Mouse (Mus musculus) heart, postnatal 10 days (tissue): ENCODE measurements around the gene Cacnb4. TPM values are rescaled to one million over a fixed set of nuclear protein-coding genes. Genes with fewer than 3 reads are reported as not detected.

Experiments
- DNase-seq, 2 experiments: peaks; one replicate each; pipeline ENCODE4 v3.0.0; 2021
- intact Hi-C: fragments of 180-260 bp; cut with DNase I; formaldehyde crosslinking; loops from one replicate; pipeline ENCODE4 v1.15.1; 2025
- total RNA-seq, 2 experiments: library from RNA; stranded (reverse); gene quantifications; 2 replicates each; pipeline ENCODE4 v1.2.3; 2021

Cacnb4 gene
- total RNA-seq, 2 experiments from 2014 or later: 0.74 to 0.96 TPM

GRCm38 (mm10) chr2:52435919-52436632 lies 240.6 kb downstream of the Cacnb4 start:
- intact Hi-C loops: no loop called here
- DNase-seq: no peak

GRCm38 (mm10) chr2:52433365-52433764 lies 243.3 kb downstream of the Cacnb4 start:
- DNase-seq: peak; percentile 36 to 45
- intact Hi-C loops: no loop called here

DNA sequence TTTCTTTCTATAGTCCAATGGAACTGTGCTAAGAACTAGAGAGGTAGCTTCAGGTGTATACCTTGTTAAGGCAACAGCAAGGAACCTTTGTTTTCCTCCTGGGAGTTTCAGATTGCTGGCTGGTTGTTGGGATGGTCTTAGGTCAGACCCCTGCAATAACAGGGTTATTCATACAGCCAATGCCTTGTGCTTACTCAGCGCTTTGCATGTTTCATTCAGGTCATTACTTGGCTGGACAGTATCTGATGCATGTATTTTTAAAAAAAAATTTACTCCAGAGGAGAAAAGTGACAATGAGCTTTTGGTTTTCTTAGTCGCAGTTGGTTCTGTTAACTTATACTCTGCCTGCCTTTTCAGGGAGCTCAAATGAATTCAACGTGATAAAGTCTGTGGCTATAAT lies 249.2 kb downstream of the Cacnb4 start:
- intact Hi-C loops: no loop called here
- DNase-seq: no peak

DNA sequence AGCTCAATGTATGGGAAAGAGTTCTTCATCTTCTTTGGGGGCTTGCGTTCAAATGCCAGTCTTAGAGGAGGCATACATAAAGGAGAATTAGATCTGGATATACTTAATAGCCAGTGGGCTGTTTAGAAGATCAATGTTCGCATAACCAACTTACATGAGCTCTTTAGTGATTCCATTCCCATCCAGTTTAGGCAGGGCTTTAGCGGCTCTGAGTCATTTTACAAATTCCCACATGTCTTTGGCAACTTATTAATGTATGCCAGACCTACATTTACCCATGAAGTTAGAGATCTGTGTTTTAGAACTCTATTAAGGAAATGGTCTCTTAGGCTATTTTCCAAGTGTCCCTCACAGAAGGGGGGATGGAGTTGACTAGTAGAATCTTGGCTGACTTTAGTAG lies 250.6 kb downstream of the Cacnb4 start:
- no peak for DNase-seq
- intact Hi-C loops: no loop called here

DNA sequence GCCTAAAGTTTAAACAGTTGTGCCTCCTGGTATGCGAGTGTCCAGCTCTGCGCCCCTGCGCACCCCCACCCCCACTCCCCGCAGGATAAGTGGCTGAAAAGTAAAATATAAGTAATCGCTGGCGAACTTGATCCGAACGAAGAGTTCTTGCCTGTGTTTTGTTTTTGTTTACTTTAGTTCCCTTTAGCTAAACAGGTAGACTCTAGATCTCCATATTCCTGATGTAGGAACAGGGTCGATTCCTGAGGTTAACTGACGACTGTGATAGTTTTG lies 251.2 kb downstream of the Cacnb4 start:
- intact Hi-C loops: loop anchor here (2.0 kb wide), 1 partner anchor 153 kb away; no protein-coding TSS in a partner anchor
- DNase-seq: peak in 1 of 2 experiments; percentile 31

GRCm38 (mm10) chr2:52424747-52425522 lies 251.7 kb downstream of the Cacnb4 start, which contains the start of gene Arl5a:
Gene Arl5a, minus strand, starts transcription at chr2:52424901.
- DNase-seq: peak; percentile 97 to 98
- intact Hi-C loops: loop anchor here (2.0 to 5.0 kb wide), 2 partner anchors 154 to 167 kb away; no protein-coding TSS in a partner anchor

DNA sequence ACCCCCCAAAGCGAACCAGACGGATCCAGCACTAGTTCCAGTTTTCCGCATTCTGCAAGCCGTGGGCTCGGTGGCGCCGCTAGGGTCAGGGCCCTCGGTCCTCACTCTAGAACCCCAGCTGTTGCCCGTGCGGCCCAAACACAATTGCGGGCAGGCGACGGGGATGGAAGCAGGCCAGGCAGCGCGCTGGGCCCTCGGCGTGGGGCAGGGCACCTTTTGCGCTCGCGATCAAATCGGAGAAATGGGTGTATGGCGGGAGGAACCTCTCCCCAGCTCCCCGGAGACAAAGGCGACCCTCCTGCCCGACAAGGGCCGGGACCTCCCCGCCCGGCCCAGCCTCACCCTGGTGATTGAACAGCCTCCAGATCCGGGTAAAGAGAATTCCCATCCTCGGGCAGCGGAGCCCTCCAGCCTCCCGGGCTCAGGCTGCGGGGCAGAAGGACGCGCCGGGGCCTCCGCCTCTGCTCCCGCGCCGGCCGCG lies 252.3 kb downstream of the Cacnb4 start:
- intact Hi-C loops: loop anchor here (2.0 to 5.0 kb wide), 2 partner anchors 155 to 168 kb away; no protein-coding TSS in a partner anchor
- DNase-seq: peak in 1 of 2 experiments; percentile 68

GRCm38 (mm10) chr2:52423611-52424247 lies 252.9 kb downstream of the Cacnb4 start:
- intact Hi-C loops: loop anchor here (2.0 to 5.0 kb wide), 2 partner anchors 155 to 169 kb away; no protein-coding TSS in a partner anchor
- DNase-seq: no peak

GRCm38 (mm10) chr2:52422871-52423610 lies 253.6 kb downstream of the Cacnb4 start:
- no peak for DNase-seq
- intact Hi-C loops: loop anchor here (5.0 kb wide), 1 partner anchor 169 kb away; no protein-coding TSS in a partner anchor

DNA sequence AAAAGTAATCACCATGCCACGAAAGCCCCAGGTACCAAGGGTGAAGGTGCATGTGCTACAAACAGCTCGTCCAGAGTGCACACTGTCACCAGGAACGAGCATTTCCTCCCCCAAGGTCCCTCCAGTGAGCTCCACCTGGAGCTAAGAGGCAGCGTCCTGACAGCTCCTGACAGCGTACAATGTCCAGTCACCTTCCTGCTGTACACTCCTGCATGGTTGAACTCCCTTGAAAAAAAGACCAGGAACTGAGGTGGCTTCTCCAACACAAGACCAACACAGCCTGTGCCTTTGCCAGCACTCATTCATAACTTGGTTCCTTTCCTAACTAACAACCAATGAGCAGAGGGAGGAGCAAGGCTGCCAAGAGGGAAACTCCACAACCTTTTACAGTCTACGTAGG lies 255.4 kb downstream of the Cacnb4 start:
- peak in 1 of 2 experiments; percentile 22 for DNase-seq
- intact Hi-C loops: loop anchor here (5.0 kb wide), 1 partner anchor 171 kb away; no protein-coding TSS in a partner anchor

GRCm38 (mm10) chr2:52420001-52420710 lies 256.5 kb downstream of the Cacnb4 start:
- intact Hi-C loops: loop anchor here (5.0 kb wide), 1 partner anchor 172 kb away; no protein-coding TSS in a partner anchor
- DNase-seq: no peak

- DNase-seq: no peak
- intact Hi-C loops: no loop called here
These were observed 257.3 kb downstream of the Cacnb4 start for GRCm38 (mm10) chr2:52419295-52419694.

DNA sequence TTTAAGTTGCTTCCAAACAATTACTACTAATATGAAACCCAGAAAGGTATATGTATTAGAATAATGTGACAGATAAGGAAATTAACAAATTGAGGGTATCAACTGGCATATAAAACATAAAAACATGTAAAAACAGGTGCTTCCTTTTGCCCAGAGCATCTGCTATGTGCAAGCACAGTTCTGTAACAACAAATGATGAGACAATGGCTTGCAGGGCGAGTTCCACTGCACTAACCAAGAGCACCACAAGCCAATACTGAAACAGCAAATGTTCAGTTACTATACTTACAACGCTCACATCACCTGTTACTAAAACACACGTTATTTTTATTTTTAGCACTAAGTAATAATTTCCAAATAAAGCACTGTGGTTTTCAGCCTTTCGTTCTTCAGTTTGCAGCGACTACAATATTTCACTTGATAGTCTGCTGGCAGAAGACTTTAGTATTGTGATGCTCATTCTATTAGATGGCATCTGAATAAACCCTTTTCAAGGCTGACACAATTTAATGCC lies 264.1 kb downstream of the Cacnb4 start:
- intact Hi-C loops: no loop called here
- no peak for DNase-seq

DNA sequence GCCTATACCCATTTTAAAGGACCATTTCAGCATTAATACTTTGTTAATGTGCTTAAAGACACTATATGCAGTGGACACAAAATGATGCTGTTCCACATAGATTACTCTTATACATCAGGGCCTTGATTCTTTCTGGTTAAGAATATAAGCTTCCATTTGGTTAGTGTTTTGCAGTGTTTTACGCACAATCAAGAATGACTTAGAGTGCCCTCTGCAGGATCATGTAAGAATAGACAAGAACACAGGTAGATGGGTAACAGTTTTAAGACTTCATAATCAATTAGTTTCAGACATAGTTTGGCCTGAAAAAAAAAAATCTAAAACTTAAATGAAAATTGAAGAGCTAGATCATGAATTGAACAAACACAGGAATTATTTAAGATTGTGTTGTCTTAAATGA lies 270.2 kb downstream of the Cacnb4 start:
- DNase-seq: peak in 1 of 2 experiments; percentile 26
- intact Hi-C loops: loop anchor here (5.0 kb wide), 2 partner anchors 104 to 144 kb away; no protein-coding TSS in a partner anchor

DNA sequence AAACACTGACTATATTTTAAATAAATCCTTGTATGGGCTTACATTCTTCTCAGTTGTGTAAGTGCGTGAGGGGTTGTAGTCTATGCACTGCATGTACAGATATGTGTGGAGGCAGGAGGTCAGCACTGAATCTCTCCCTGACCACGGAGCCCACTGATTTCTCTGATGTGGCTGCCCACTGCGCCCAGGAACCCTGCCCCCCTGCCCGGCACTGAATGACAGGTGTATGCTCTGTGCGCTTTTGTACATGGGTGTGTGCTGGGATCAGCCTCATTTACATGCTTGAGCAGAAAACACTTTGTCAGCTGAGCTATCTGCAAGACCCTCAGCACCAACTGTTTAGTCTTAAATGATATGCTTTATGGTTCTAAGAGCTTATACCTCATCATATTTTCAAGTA lies 271.4 kb downstream of the Cacnb4 start:
- intact Hi-C loops: loop anchor here (5.0 kb wide), 2 partner anchors 103 to 143 kb away; no protein-coding TSS in a partner anchor
- DNase-seq: no peak

GRCm38 (mm10) chr2:52394529-52394928 lies 282.1 kb downstream of the Cacnb4 start:
- intact Hi-C loops: no loop called here
- no peak for DNase-seq

DNA sequence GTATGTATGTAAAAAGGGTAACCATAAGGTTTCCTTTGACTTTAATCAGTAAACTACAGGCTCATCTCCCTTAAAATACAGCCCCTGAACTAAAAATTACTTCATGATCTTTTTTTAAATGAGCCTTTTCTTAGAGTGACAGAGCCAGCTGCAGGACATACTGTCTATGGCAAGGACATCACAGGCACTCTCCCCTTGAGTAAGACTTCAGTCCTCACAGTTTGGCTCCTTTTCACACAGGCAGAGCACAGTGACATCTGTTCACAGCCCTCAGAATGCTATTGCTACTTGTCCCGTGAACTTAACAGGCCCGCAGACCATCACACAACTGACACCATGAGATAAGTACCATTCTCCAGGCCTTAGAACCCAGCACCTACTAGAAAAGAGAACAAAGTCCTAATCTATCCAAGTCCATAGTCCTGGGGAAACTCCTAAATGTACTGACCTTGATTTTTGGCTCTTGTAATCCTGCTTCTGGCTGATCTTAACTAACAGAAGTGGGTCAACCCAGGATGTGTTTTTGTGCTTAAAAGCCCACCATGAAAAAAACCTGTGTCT lies 286.1 kb downstream of the Cacnb4 start:
- peak in 1 of 2 experiments; percentile 21 for DNase-seq
- intact Hi-C loops: no loop called here

DNA sequence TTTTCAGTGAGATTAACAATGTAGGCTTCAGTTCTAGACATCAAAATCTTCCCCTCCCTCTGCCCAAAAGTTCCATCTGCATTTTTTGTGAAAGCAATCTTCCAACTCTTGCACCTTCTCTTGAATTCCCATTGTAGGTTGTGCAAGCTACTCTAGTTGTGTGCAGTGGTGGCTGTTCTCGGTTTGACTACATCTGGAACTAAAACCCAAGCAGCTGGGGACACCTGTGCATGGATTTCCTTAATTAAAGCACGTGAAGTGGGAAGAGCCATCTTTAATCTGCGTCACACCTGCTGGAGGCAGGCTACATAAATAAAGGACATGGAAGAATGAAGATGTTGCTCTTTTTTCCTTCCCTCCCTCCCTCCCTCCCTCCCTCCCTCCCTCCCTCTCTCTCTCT lies 286.7 kb downstream of the Cacnb4 start:
- intact Hi-C loops: no loop called here
- DNase-seq: no peak

DNA sequence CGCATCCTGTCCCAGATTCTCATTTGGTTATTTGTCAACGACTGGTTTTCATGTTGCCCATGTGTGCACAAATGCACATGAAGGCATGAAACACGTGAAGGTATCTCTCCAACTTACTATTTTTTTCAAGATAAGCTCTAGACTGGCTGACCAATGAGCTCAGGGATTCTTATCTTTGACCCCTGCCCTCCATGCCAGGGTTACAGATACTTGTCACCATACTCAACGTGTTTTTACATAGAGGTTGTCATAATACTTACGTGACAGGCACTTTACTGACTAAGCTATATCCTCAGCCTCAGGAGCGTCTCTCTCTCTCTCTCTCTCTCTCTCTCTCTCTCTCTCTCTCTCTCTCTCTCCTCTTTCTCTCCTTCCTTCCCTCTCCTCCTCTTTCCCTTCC lies 290.2 kb downstream of the Cacnb4 start:
- no peak for DNase-seq
- intact Hi-C loops: no loop called here
